Mouse (Mus musculus): ENCODE measurements at regions not wholly inside any gene's neighbourhood (a gene's known extent, or its start where the extent isn't known, plus 50 kb on each side); places are given as distances from the start of the nearest gene placed in this dataset.
A peak's percentile ranks its signal among the peaks of the same experiment; 100 is the strongest.

DNA sequence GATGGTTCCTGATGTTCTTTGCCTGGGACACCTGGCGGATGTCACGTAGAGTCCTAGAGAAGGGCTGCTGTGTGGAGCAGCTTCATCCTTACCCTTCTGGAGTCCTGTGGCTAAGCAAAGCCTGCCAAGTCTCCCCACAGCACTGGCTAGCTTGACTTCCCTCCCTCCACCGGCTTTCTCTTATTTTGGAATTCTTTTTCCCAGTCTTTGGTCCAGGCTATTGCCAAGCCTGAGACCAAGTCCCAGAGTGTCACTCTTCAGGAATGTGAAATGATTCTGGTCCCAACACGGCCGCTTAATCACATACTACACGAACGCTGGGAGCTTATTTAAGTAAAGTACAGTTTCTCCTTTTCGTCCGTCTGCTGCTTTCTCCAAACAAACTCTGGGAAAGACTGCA is 146.4 kb downstream of the Fndc1 start:
- no peak for DNase-seq

DNA sequence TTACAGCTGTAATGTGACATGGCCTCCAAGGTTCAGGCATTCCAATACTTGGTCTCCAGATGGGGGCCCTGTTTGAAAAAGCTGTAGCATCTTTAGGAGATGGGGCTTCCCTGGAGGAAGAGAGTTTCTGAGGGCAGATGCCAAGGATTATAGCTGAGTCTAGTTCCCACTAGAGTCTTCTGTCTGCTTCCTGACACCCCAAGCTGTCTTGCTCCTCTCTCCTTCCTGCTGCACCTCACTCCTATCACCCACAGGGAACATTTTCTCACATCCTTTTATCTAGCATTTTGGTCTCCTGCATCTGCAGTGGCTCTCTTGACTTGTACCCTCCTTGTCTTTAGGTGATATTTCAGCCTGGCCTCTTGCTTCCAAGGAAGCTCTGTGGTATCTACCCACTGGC is 147.3 kb downstream of the Fndc1 start:
- DNase-seq, result no peak

GRCm38 (mm10) chr17:7678898-7679297 is 148.2 kb downstream of the Fndc1 start:
- DNase-seq, result no peak

DNA sequence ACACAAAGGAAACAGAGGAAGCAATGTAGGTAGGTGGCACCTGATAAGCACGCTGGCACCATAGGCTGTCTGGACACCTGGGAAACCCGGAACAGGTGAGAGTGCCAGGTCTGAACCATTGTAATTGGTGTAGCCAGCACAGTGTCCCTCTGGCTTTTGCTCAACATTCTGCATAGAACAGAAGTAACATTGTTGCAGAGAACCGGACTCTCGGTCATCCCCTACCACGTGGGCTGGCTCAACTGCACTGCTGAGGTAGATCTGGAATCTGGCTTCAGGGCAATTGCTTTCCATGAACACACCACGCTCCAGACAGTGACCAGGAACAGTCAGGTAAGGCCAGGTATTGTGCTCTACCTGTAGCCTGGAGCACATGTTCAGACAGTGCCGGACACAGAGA is 149.3 kb downstream of the Fndc1 start:
- DNase-seq, result no peak

- DNase-seq, result no peak
Observed at GRCm38 (mm10) chr17:7677301-7677700, 149.8 kb downstream of the Fndc1 start.

DNA sequence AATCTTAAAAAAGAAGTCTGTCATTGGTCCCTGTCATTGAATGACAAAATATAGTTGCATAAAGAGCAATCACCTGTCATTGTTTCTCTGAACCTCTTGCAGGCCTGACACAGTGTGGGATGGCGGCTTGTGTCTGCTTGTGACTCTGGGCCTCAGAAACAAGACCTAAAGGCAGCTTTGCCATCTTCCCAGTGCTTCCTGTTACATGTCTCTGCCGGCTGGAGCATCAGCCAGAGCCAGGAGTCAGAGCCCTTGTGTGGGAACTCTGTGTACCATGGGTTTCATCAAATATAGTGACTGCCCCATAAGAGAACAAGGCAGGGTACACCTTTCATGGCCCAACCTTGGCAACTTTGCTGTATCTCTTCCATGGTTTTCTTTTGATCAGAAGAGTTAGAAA is 150.3 kb downstream of the Fndc1 start:
- DNase-seq, result no peak

GRCm38 (mm10) chr17:7674511-7674910 is 152.6 kb downstream of the Fndc1 start:
- no peak for DNase-seq

- no peak for DNase-seq
Observed at GRCm38 (mm10) chr17:7667826-7668225, 159.3 kb downstream of the Fndc1 start.

DNA sequence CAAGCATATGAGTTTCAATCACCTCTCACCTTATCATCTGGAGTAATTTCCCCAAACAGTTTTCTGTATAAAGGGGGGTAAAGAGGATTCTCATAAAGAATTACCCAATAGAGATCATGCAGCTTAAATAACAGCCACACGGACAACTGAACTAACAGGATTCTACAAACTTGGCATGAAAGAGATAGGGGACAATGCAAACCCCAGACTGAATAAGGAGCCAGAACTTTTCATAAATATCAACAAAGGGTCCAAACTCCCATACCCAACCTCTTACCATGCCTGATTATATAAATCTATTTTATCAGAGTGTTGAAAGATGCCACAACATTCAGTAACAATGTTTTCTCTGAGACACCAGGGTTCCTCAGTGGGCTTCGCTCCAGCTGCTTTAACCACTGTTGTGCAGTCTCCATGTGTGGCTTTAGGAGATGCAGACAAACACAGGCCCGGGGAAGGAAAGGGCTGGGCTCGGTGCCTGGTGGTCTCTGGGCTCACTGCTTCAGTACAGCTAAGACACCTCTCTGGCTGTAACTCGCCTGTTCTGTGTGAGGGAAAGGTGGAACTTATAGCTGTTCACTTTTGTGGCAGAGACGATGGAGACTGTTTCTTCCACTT is 160.2 kb downstream of the Fndc1 start:
- DNase-seq, result no peak

DNA sequence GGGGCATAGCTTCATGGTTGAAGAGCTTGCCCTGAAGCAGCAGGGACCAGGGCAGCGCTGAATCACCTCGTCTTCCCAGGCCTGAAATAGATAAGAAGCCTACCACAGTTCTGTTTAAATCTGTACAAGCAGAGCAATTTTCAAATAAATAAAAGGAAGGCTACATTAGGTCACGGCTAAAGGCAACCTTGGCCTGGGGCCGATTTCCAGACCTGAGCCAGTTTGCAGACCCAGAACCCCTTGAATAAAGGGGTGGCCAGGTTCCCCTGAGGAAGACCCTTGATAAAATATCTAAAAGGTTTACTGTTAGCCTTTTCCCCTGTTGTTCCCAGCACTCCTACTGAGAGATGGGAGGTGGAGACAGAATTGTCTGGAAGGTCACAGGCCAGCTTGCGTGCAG is 160.9 kb downstream of the Fndc1 start:
- peak; percentile 18 for DNase-seq

DNA sequence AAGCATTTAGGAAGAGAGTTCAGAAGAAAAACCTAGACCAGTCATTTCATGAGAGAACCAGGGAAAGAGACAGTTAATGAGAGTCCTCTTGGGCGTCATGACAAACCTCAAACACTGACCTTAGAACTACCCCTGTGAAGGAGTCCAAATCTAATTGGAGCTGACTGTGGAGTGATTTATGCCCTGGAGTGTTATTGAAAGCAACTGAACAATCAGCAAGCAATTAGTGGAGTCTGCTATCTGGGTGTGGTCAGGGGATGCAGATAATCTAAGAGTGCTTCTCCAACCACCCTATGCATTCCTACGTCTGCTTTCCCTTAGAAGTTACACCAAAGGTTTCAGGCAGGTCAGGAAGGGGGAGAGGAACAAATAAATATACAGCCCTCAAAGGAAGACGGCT is 161.4 kb downstream of the Fndc1 start:
- DNase-seq, result no peak

DNA sequence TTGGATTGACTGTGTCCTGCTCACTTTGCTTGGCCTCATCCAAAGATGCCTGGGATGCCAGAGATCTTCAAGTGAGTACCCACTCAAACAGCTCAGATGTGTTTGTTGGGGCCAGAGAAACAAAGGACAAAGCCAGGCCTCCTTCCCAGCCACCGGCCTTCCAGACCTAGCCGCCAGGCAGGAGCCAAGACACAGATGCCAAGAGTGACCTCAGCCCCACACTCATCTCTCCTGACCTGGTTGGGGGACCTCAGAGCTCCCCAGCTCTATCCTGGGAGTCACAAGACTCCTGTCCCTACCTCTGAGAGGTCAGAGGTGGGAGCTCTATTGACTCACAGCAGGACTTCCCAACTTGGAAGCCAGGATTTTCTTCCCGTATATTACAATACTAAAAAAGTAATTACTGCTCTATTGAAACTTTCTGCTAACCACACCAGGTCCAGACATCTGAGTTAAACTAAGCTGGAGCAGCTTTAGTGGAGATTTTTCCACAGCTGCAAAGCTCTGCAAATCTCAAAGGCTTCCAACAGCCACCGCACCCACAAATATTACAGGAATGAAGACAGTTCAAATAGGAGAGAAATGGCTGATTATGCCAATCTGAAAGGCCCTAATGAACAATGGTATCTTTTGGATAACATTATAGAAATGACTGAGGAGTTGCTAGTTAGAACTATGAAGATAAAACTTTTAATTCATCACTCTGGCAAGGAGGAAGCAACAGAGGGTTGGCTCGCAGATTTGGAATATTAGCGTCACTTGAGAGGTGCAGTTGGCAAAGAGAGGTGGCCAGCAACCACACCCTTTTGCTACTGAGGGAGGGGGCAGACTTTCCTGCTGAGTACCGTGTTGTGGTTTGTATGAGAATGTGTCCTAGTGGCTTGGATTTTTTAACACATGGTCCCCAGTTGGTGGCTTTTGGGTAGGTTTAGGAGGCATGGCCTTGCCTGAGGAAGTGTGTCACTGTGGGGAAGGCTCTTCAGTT is 162.9 kb downstream of the Fndc1 start:
- DNase-seq, result peak; percentile 43

GRCm38 (mm10) chr17:7656503-7656902 is 170.6 kb downstream of the Fndc1 start:
- no peak for DNase-seq

GRCm38 (mm10) chr17:7655966-7656365 is 171.1 kb downstream of the Fndc1 start:
- DNase-seq, result no peak

- DNase-seq, result no peak
Observed at GRCm38 (mm10) chr17:7654064-7654564, 173.0 kb downstream of the Fndc1 start.

GRCm38 (mm10) chr17:7652037-7652436 is 175.1 kb downstream of the Fndc1 start:
- no peak for DNase-seq

DNA sequence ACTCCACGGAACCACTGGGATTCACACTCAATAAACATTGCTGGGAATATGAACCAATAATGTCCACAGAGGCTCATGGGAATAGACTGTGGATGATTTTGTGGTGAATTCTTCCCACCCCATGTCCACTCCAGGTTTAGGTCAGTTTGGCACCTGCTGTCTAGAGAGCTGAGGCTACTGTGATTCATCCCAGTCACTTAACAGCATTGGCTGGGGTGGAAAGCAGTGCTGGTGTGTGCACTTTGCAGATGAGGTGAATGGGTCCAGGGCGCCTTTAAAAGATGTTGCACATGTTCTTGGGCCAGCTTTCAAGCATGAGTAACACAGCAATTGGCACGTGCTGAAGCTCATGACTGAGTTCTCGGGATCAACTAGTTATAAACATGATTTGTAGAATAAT is 176.7 kb downstream of the Fndc1 start:
- DNase-seq, result no peak

- DNase-seq, result no peak
Observed at GRCm38 (mm10) chr17:7644857-7645481, 182.1 kb downstream of the Fndc1 start.

GRCm38 (mm10) chr17:7643640-7644039 is 183.5 kb downstream of the Fndc1 start:
- no peak for DNase-seq

DNA sequence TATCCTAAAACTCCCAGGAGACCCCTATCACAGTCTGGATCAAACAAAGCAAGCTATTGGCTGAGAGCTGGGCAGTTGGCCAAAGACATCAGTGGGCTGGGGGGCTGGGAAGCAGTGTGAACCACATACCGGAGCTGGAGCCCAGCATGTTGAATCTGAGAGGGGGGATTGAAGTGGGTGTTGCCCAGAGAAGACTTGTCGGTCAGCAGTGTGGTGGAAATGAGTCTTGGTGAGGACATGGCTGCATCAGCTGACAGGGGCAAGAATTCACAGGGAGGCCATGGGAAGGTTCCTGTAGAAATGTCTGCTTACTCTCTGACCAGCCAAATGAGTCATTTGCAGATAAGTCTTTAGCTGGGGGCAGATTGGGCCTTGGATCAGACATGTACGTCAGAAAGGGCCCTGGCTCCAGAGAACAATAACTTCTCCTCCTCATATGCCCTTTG is 184.6 kb downstream of the Fndc1 start:
- peak; percentile 74 for DNase-seq

DNA sequence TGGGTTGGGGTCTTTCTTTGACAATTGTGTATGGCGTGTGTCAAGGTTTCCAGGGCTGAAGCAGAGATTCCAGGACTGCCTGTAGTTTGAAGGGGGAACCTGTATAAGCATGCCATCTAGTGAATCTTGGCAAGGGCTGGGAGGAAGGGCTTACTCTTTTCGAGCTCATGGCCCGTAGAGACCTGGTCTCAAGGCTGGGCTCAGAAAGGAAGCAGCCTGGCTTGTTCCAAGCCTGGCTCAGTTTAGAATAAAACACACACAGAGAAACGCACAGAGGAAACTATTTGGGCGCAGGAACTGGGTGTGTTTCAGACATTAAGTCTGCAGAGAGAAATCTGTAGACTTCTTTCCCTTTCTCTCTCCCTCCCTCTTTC is 192.8 kb downstream of the Fndc1 start:
- DNase-seq, result no peak

DNA sequence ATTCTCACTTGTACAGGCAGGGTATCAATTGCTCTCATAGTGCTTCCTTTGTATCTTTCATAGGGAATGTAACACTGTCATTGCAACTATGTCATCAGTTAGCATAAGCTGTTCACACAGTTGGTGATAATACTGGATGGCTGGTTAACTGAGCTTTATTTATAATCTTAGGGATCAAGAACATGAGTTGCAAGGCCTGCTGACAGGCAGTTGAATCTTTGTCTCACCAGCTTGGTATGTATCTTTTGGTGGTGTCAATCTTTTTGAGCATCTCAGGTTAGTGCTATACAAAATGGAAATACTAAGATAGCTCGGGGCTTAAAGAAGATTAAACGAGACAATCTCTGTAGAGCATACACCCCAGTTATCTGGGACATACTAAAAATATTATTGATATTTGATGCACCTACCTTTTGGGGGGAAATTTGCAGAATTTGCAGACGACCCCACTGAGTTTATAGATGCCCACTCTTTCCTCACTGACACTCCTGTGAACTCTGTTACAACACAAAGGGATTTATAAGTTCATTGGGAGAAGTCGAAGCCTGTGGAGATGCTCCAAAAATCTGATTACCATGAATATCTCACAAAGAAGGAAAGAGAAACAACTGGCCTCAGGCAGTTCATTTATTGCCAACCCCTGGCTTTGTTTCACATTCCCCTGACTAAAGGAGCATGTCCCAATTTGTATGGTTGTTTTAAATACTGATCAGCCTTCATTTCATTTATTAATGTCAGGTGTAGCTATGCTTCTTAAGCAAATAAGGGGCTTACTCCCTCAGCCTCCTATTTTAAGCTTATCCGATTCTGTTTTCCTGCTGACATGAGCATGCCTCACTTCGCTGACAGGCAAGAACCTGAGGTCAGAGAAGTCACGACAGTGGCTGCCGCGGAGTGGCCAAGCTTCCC is 193.5 kb downstream of the Fndc1 start:
- DNase-seq, result no peak

All from adrenal gland, adult 2 months (tissue).